Mouse (Mus musculus) retina, adult 2 months (tissue): ENCODE results near the gene Lmnb2.

Experiments used
- DNase-seq: peaks from one replicate; pipeline ENCODE4 v3.0.0-alpha.2; 2012; ENCODE audit warnings: low read depth, low spot score

Lmnb2 gene

DNA sequence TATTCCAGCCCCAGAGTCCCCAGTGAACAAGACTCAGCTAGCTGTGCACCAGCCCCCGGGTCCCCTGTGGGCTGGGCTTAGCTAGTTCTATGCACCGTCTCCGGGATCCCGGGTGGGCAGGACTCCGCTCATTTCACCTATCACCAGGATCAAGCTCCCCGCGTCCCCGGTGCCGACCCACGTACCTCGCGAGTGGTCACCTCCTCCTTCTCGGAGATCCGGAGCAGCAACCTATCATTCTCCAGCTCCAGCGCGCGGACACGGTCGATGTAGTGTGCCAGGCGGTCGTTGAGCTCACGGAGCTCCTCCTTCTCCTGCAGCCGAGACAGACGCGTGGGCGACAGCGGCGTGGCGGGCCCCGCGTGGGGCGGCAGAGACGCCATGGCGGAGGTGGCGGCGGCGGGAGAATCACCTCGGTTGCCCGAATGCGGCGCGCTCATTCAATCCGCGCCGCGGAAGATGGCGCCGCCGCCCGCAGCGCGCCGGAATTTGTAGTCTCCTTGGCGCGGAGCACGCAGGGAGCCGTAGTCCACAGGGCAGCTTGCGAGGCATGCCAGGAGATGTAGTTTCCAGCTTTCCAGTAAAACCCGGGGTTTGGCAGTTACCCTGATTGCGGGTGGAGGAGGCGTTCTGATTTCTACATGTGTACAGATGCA lies at the start of gene Lmnb2:
Gene Lmnb2 (minus strand): TSS at position 467 of the 656 bp plus-strand sequence.
- DNase-seq, result peak; percentile 49

DNA sequence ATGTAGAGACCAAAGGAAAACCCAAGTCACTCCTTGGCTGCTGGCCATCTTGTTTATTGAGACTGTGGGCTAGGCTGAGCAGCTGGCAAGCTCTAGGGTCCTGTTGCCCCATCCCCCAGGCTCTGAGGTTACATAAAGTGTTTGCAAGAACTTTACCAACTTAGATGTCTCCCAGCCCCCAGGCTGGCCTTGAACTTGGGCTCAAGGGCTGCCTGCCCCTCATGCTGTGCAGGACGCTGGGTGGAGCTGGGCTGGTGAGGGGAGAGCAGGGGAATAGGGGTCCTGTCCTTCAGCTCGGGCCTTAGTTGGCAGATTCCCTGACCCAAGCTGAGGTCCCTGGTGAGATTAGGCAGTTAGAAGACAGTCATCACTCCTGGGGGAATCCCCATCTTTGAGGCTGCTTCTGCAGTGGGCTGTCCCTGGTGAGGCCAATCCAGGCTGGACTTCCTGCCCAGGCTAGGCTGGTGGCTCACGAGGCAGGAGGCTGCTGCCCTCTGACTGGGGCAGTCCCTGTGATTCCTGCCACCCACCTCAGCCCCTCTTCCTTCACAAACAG lies 49.1 kb upstream of the Lmnb2 start:
- DNase-seq, result no peak

DNA sequence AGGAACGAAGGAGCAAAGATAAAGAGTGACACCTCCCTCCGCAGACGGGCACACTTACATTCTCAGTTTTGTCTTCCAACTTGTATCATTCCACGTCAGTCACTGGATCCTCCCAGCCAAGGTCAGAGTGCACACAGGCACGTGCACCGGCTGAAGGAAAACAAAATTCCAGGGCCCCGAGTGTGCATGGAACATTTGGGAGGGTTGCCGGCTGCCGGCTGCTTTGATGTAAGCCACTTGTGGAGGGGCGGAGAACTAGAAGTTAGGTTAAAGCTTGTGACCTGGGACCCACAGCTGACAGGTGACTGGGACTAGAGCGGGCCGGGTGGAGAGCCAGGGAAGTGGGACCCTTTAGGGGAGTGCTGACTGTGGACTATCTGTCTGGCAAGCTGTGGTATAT lies 48.3 kb upstream of the Lmnb2 start:
- no peak for DNase-seq

DNA sequence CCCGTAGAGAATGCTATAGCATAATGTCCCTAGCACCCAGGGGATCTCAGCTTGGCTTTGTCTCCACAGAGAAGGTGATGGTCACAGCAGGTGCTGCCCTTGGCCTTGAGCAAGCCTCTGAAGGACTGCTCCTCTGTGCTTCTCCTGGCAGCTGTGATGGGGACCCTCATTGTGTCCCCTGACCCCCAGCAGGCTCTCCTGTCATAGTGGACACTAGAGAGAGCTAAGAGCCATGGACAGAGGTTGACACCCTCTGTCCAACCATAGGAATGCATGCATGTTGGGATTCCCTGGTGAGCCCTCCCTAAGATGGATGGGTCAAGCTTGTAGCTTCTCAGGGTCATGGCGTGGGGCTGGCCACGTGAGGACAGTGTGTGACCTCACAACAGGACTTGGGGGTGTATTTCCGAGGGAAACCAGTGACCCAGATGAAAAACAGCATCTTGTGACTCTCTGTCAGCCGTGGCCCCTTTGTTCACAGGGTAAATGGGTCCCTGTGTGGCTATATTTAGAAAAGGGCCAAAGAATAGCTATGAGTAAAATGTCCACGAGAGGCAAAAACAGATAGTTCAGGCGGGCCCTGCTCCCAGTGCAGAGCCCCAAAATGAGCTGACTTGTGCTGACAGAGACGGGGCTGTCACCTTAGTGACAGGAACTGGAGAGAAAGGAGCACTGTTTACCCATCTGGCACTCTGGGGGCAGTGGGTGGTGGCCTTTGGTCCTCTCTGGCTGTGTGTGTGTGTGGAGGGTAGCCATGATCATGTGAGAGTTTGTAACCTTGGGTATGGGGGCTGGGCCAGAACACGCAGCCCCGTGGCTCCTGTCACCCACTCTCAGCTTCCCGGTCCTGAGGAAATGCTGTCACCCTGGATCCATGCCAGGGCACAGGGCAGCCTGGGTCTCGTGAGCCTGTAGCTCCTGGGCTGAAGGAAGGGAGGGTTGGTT lies 45.3 kb upstream of the Lmnb2 start:
- DNase-seq, result no peak

DNA sequence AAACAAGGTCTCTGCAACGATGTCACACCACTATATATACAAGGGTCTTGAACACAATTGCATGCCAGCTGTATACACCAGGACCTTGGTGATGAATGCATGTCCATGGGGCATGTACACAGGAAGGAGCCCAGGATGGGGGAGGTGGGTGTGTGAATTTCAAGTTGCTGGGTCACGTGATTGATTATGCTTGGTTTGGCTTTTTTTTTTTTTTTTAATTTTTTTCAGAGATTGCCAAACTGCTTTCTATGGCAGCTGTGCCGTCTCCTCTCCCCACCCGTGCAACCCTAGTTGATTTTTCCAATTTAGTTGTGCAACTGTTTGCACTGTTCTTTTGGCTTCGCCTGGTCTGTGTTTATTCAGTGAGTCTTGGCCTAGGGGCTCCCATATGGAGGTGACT lies 44.5 kb upstream of the Lmnb2 start:
- no peak for DNase-seq

DNA sequence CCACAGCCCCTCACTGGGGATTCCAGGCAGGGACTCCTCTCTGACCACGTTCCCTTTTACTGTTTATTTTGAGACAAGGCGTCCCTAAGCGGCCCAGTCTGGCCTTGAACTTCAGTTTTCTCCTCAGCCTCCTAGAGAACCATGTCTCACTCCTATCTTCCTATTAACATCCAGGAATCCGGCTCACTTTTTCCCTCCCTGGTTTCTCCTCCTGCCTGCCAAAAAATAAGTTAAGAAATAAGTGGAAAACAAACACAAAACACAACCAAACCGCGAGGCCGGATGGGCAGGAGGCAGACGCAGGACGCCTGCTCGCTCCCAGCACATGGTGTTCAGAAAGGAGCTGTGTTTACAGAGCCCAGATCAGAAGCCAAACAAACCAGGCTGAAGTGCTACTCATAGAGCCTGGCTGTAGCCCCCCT lies 44.0 kb upstream of the Lmnb2 start:
- DNase-seq, result no peak

DNA sequence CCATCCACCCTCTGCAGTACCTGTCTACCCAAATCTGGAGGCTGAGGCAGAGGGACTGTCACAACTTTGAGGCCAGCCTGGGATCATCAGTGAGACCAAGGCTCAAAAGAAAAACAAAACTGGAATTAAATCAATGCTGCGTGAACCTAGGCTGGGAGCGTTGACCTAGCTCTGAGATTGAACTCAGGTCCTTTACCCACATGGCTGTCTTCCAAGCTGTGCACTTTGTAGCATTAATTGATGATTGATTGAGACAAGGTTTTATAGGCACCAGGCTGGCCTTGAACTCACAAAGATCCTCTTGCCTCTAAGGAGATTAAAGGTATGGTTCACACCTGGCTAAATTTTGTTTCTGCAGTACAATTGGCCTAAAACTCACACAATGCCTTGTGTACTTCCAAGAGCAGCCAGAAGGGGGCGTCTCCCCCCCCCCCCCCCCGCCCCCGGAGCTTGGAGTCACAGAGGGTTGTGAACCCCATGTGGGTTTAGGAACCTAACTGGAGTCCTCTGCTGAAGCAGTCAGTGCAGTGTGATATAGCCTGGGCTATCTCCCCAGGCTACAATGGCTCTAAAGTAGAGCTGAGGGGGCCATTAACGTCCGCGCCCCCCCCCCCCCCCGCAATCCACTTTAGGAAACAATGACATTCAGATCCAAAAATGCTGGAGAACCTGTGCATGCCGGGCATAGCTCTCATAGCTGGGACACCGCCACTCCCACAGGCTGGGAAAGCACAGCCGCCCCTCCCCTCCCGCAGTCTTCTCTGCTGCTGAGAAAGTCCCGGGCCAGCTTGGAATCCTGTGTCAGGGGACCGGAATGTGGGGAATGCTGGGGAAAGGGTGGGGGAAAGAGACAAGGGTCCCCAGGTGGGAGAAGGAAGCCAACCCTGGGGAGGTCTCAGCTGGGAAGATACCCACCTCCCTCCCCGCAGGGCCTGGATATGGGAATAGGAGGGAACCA lies 42.8 kb upstream of the Lmnb2 start:
- DNase-seq, result no peak

DNA sequence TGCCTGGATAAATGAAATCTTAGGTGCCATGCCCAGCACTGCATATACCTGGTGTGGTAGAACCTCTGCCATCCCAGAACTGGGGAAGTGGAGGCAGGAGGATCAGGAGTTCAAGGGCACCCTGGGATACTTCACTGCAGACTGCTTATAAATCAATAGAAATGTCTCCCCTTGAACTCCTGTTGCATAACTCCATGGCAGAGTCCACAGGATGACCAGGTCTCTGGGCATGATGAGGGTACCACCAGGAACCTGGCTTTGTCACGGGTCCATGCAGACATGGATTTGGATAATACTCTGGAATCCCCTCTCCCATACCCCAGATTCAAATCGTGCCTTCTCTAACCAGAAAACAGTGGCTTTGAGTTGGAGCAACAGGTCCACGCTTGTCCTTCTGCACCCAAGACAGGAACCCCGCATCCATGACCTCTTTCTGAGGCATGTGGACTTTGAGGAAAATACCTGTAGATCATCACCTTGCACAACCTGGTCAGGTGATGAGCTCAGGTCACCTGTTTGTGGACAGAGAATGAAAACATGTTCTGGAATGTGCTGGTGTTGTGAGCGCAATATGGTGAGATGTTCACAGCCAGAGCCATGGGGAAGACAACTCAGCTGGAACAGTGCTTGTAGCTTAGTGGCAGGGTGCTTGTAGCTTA lies 41.1 kb upstream of the Lmnb2 start:
- no peak for DNase-seq

DNA sequence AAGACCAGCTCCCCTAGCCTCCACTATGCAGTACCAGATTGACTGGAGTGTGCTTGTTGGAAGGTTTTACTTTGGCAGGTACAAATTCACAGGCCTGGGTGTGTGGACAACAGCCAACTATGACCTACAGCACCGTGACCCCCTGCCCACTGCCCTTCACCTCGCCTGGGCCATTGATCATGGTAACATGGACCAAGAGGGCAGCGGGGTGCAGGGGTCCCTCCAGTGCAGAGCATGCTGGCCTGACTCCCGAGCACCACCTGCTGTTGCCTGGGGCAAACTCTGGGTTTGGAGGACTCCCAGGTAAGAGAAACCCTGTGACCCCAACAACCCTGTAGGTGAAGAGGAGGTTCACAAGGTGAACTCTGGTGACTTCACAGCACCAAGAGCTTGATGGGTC lies 39.7 kb upstream of the Lmnb2 start:
- DNase-seq, result no peak

DNA sequence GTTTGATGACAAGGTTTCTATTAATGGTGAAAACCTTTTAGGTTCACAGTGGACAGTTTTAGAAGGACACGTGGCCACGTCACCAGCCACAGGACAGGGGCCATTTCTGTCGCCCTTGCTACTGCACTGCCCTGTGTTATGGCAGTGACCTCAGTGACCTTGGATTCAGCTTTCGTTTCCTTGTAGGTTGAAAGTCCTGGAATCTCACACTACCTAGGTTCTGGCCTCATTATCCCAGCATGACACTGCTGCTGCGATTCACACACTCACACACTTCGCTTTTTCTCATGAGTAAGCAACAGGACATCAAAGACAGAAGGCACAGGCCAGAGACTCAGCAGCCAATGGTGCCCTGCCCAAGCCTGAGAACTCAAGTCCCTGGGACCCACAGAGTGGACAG lies 38.9 kb upstream of the Lmnb2 start:
- DNase-seq, result no peak

DNA sequence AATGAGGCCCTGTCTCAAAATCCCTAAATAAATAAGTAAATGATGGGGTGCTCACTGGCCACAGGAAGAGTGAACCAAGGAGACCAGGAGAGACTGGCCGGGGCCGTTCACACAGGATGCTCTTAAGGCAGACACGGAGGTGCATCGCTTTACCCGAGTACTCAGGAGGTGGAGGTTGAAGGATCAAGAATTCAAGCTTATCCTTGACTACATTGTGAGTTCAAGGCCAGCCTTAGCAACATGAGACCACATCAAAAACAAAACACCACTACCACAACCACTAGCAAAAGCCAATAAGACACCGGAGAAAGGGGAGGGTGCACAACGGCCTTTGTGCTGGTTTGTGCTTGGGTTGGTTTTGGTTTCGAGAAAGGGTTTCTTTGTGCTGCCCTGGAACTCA lies 38.3 kb upstream of the Lmnb2 start:
- no peak for DNase-seq

DNA sequence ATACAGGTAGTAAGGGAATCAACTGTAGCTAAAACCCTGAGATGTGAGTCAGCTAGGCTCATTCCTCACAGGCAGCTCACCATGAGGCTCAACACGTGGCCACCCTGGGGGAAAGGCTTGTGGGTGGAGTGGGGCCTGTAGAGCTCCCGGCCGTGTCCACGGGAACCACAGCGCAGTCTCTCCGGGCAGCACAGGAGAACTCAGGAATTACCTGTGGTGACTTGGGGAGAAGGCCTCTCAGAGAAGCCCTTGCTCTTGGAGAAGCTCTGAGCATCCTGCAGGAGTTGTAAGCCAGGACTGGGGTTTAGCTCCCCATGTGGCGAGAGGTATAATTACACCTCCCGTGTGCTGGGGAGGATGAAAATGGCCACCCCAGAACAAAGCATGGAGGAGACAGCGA lies 37.5 kb upstream of the Lmnb2 start:
- DNase-seq, result peak; percentile 52

DNA sequence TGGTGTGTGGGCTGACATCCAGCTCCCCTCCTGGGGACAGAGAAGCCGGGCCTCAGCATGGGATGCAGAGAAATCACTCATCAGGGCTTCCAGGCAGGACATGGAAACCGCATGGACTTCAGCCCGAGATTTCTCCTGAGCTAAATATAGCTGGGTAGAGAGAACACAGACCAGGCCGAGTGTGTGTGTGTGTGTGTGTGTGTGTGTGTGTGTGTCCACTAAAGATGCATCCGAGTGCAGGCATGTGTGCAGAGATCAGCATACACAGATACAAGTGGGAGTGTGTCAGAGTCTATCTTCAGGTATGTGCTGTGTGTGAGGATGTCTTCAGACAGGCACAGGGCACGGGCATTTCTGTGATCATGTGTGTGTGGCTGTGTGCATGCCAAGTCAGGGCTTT lies 36.8 kb upstream of the Lmnb2 start:
- no peak for DNase-seq

DNA sequence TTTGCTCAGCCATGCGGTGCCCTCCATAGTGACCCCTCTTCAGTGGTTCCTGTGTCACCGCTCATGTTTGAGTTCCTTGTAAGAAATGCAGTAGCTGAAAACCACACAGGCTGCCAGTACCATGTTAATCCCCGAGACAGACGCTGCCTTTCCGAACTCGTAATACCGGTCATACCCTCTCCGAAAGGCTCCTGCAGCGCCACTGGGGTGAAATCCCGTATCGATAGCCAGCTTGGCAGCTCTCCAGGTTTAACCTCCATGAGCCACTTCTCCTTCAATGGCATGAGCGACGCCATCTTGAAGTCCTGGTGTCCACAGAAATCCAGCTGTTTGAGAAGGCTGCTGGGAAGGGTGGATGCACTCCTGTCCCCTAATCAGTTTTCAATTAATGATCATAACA lies 36.4 kb upstream of the Lmnb2 start:
- no peak for DNase-seq

DNA sequence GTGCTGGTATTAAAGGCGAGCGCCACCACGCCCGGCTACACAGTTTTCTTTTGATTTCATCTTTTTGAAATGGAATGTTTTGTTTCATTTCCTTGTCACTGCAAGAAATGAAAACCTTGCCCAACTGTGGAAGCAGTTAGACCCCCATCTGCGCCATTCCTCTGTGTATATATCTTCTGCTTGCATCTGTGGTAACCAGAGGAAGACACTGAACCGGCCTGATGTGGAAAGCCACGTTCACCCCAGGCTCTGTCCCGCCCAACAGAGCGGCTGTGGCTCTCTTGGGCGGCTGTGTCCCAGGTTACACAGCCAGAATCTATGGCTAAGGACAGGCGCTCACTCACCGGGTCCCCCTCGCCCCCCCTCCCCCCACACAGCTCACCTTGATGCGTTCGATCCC lies 34.4 kb upstream of the Lmnb2 start:
- no peak for DNase-seq

DNA sequence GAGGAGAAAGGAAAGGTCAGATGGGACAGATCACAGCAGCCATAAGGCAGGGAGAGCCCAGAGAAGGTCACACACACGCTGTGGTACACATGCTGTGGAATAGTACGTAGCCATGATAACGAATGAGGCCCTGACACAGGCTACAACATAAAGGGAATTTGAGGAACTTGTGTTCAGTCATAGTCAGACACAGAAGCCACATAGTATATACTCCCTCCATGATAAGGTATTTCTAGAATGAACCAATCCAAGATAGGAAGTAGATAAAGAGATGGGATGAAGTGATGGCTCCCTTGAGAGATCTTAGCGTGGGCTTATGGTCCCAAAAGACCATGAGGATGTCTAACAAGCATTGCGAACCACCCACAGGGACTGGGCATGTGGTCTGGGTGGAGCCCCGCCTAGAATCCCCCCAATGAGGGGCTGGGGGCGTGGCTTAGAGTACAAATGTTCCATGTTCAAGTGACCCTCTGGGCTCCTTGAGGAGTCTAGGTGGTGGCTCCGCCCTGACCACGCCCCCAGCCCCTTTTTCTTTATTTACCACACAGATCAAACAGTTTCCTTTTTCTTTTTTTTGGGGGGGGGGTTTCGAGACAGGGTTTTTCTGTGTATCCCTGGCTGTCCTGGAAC lies 33.8 kb upstream of the Lmnb2 start:
- DNase-seq, result no peak

DNA sequence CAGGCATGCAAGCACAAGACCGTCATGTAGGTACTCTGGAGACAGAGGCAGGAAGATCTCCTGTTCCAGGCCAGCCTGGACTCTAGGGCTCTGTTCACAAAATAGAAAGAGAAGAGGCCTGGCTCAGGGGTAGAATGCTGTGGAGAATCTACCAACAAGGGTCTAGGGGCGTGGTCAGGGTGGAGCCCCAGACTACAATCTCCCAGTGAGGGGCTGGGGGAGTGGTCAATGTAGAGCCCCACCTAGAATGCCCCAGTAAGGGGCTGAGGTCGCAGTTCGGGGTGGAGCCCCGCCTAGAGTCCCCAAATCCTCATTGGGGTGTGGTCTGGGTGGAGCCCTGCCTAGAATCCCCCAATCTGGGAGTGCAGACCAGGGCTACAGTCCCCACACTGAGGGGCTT lies 32.3 kb upstream of the Lmnb2 start:
- no peak for DNase-seq

DNA sequence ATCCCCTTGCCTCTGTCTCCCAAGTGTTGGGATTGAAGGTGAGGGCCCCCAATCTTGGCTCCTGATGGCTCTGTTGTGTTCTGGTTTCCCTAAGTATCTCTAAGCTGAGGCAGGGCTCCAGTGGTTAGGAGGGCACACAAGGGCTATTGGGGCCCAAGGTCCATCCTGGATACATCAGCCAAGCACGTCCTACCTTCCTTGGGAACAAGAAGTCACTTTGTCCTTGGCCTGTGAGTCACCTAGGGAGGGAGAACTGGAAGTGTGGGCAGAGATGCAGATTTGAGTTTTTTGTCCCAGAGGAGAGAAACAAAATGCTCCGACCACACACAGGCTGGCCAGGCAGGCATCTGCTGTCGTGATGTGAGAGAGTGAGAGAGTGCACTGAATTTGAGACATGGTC lies 31.0 kb upstream of the Lmnb2 start:
- DNase-seq, result no peak

DNA sequence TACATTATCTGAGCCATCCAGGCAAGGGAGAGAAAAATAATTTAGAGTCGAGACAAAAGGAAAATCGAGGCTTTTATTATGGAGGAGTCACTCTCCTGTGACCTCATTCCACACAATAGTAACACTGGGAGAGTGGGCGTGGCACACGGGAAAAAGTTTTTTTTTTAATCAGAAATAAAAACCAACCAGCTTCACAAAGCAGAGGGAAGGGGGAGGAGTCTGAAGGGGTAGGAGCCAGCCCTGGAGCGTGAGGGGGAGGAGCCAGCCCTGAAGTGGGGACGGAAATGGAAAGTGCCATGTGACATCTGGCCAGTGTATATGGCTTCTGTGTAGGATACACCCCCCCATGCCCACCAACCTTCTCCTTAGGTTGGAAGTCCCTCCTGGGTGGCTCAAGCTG lies 30.5 kb upstream of the Lmnb2 start:
- DNase-seq, result no peak

DNA sequence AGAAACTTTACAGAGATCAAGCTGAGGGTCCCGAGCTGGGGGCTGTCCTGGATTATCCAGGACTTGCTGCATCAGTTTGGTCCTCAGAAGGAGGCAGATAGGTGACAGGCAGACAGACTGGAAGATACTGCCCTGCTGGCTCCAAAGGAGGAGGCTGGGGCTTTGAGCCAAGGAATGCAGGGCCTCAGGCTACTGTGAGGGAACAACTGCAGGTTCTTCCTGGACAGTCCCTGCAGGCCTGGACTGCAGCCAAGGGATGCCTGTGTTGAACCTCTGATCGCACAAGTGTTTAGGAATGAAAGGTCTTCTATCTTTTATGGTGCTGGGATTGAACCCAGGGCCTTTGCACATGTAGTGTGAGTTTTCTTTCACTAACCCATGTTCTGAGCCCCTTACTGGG lies 29.8 kb upstream of the Lmnb2 start:
- no peak for DNase-seq
